Mouse (Mus musculus) liver, embryonic 14.5 days (tissue): ENCODE measurements around the gene Arl15.

Experiments used
- CTCF ChIP-seq: IDR thresholded peaks from 2 replicates; pipeline ENCODE4 v1.5.1; 2016; ENCODE audit warnings: antibody characterized with exemption, low read depth, control low read depth
- EP300 ChIP-seq: IDR thresholded peaks from 2 replicates; pipeline ENCODE4 v1.6.1; 2016; ENCODE audit warnings: antibody characterized with exemption, low read depth

DNA sequence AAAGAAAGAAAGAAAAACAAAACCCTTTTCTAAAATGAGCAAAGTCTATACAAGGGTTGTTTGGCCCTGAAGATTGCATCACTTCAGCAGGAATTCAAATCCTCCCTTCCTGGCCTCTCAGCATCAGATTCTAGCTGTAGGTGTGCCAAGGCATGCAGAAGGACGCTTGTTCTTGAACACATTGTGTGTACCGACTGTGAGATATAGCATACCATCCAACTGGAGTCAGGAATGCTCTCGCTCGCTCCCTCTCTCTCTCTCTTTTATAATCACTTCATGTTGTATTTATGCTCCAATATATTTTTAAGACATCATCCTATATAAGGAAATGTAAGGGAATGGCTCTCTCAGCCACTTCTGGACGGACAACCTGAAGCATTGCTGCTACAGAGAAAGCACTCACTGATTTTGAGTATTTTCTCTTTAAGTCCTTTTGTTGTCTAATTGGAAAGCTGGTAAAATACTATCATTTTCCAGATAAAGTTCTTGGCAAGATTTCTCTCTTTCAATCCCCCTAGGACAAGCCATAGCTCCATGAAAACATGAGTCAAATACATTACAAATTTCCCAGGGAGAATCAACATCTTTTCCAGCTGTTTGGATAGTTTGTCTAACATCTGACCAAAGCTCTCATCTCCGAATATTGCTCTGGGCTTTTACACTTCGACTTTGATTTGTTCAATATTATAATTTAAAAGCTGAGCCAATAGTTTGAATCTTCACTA, 300.0 kb downstream of the Arl15 start:
- no peak for TF ChIP-seq CTCF
- no peak for TF ChIP-seq EP300
